9 mouse cellular contexts compared by ENCODE assay signal in genomic region chr16:21331229-21331628, GRCm38 (mm10).
A peak's percentile ranks its signal among the peaks of the same experiment; 100 is the strongest.
DNase-seq lines count a peak whose midpoint lies in the region; ATAC-seq lines count a peak whose summit lies in the region.
"Had no signal": no experiment of that assay in that cellular context is flagged by ENCODE, and none has a peak within 500 bp of the region (broad histone marks: within the 10 kb centered on the region; RNA-seq: fewer than 3 reads in every experiment).

No protein-coding gene starts in this region.

- no peak overlapping the region for H3K4me3 ChIP-seq in heart, embryonic 14.5 days (ENCODE audit: control insufficient read depth in 1 of 2, insufficient read depth in 1 of 2, low read depth in 1 of 2, low read length in 2 of 2)
- peak overlapping the region; percentile 21 for H3K4me3 ChIP-seq in megakaryocyte, embryonic 14.5 days (replicated peaks)
- no peak overlapping the region for H3K4me3 ChIP-seq in hindbrain, embryonic 15.5 days
- H3K4me3 ChIP-seq in neural tube, embryonic 15.5 days (replicated peaks) = no peak overlapping the region

- no peaks in the 10 kb centered on the region for H3K9me3 ChIP-seq in heart, embryonic 14.5 days (ENCODE audit: control insufficient read depth, low read length)
- no peaks in the 10 kb centered on the region for H3K9me3 ChIP-seq in megakaryocyte, embryonic 14.5 days
- no peaks in the 10 kb centered on the region for H3K9me3 ChIP-seq in hindbrain, embryonic 15.5 days
- no peaks in the 10 kb centered on the region for H3K9me3 ChIP-seq in neural tube, embryonic 15.5 days (replicated peaks)

- H3K4me2 ChIP-seq in heart, embryonic 14.5 days (ENCODE audit: low read length) = peak overlapping the region; percentile 95
- H3K4me2 ChIP-seq in hindbrain, embryonic 15.5 days = peak overlapping the region; percentile 97
- peak overlapping the region; percentile 91 for H3K4me2 ChIP-seq in neural tube, embryonic 15.5 days

- H3K4me1 ChIP-seq in heart, embryonic 14.5 days (ENCODE audit: control insufficient read depth in 2 of 2, insufficient read depth in 2 of 2, low read length in 2 of 2) = peaks cover 10 to 20% of the 10 kb centered on the region in 2 experiments; a peak in 3 of 4 replicates
- peaks cover 43% of the 10 kb centered on the region for H3K4me1 ChIP-seq in megakaryocyte, embryonic 14.5 days
- H3K4me1 ChIP-seq in hindbrain, embryonic 15.5 days (replicated peaks) = peaks cover 24% of the 10 kb centered on the region
- peaks cover 27% of the 10 kb centered on the region for H3K4me1 ChIP-seq in neural tube, embryonic 15.5 days

- no peak for DNase-seq in heart, adult 8-10 months (ENCODE audit: low spot score)
- DNase-seq in testis, postnatal 14 days (ENCODE audit: low spot score) = no peak
- DNase-seq in layer of hippocampus, postnatal 14 days (ENCODE audit: low spot score in 2 of 2) = no peak
- DNase-seq: kidney, adult 8-10 months had no signal

- H3K36me3 ChIP-seq in heart, embryonic 14.5 days (ENCODE audit: control insufficient read depth, insufficient read depth, low read length) = no peaks in the 10 kb centered on the region
- H3K36me3 ChIP-seq in megakaryocyte, embryonic 14.5 days (replicated peaks; ENCODE audit: low read length) = peaks cover 21% of the 10 kb centered on the region
- no peaks in the 10 kb centered on the region for H3K36me3 ChIP-seq in hindbrain, embryonic 15.5 days
- no peaks in the 10 kb centered on the region for H3K36me3 ChIP-seq in neural tube, embryonic 15.5 days

- H3K27me3 ChIP-seq in heart, embryonic 14.5 days (ENCODE audit: control insufficient read depth, insufficient read depth, low read length) = no peaks in the 10 kb centered on the region
- no peaks in the 10 kb centered on the region for H3K27me3 ChIP-seq in megakaryocyte, embryonic 14.5 days (replicated peaks)
- no peaks in the 10 kb centered on the region for H3K27me3 ChIP-seq in hindbrain, embryonic 15.5 days
- H3K27me3 ChIP-seq in neural tube, embryonic 15.5 days (replicated peaks) = no peaks in the 10 kb centered on the region

- no peak overlapping the region for H3K9ac ChIP-seq in heart, embryonic 14.5 days (ENCODE audit: low read length)
- no peak overlapping the region for H3K9ac ChIP-seq in hindbrain, embryonic 15.5 days
- H3K9ac ChIP-seq in neural tube, embryonic 15.5 days (replicated peaks) = no peak overlapping the region

- H3K27ac ChIP-seq in heart, embryonic 14.5 days (replicated peaks in 1 of 2; ENCODE audit: control insufficient read depth in 1 of 2, insufficient read depth in 1 of 2, low read depth in 2 of 2, low read length in 2 of 2) = no peak overlapping the region
- no peak overlapping the region for H3K27ac ChIP-seq in hindbrain, embryonic 15.5 days (replicated peaks)
- no peak overlapping the region for H3K27ac ChIP-seq in neural tube, embryonic 15.5 days (replicated peaks)

- ATAC-seq in heart, embryonic 14.5 days (ENCODE audit: insufficient number of reproducible peaks, insufficient read depth, low FRiP score, low read depth) = no peak
- no peak for ATAC-seq in megakaryocyte, adult 5-6 weeks (ENCODE audit: poor library complexity, severe bottlenecking)
- ATAC-seq in hindbrain, embryonic 15.5 days (ENCODE audit: low FRiP score, low read depth) = no peak
- no peak for ATAC-seq in neural tube, embryonic 15.5 days (ENCODE audit: low FRiP score)

- 74% methylated on average over 5 of the region's 5 CpGs for WGBS in heart, embryonic 14.5 days
- 86% methylated on average over 5 of the region's 5 CpGs for WGBS in hindbrain, embryonic 15.5 days
- WGBS in neural tube, embryonic 15.5 days = 85% methylated on average over 5 of the region's 5 CpGs
